Mouse (Mus musculus) thymus, postnatal 10 days (tissue): ENCODE results near the gene Ifitm3.
A peak's percentile ranks its signal among the peaks of the same experiment; 100 is the strongest.
"Not testable (repeated sequence)": the region's sequence is repeated elsewhere in the genome, so short reads cannot be mapped to it uniquely, and the experiment has no call there.

Experiments
- DNase-seq, 2 experiments: peaks; one replicate each; pipeline ENCODE4 v3.0.0; 2021; ENCODE audit warnings: low spot score in 2 of 2

Ifitm3 gene

GRCm38 (mm10) chr7:141032458-141033167 is 22.0 kb upstream of the Ifitm3 start:
- no peak for DNase-seq

GRCm38 (mm10) chr7:141030390-141030789 is 19.8 kb upstream of the Ifitm3 start:
- DNase-seq: no peak

- no peak for DNase-seq
These were observed 18.3 kb upstream of the Ifitm3 start, which contains the start of gene Gm17387 for GRCm38 (mm10) chr7:141028831-141029230. Gene Gm17387, plus strand, starts transcription at chr7:141029131.

DNA sequence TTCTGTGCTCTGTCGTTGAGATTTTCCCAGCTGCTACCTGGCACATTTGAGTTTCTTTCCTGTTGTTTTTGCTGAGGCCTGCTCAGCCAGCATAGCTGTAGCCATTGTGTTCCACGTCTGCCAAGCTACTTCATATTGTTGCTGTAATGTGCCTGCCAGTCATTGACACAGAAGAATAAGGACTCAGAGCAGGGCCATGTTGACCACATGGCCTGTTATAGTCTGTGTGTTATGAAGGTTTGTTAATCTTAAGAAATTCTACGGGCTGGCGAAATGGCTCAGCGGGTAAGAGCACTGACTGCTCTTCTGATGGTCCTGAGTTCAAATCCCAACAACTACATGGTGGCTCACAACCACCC is 16.1 kb upstream of the Ifitm3 start:
- no peak for DNase-seq

GRCm38 (mm10) chr7:141026097-141026739 is 15.6 kb upstream of the Ifitm3 start:
- no peak for DNase-seq

- no peak for DNase-seq
These were observed 14.6 kb upstream of the Ifitm3 start for GRCm38 (mm10) chr7:141024865-141025838.

GRCm38 (mm10) chr7:141021489-141022449 is 11.2 kb upstream of the Ifitm3 start:
- DNase-seq: no peak

DNA sequence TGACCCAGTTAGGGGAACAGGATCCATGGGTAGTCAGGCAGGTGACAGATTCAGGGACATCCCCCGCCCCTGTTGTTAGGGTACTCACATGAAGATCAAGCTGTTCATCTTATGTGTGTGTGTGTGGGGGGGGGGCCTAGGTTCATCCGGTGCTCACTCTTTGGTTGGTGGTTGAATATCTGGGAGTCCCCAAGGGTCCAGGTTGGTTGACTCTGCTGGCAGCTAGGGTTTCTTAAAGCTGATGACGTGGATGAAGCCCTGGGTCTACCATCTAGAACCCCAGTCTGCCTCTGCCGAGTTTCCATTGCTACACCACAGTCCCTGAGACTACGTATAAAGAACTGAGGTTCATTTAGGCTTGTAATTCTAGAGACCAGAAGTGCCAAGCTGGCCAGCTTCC is 8.5 kb upstream of the Ifitm3 start:
- no peak for DNase-seq

GRCm38 (mm10) chr7:141017824-141018223 is 7.3 kb upstream of the Ifitm3 start, which contains the start of gene Ifitm6:
Gene Ifitm6, minus strand, starts transcription at chr7:141017924.
- not testable (repeated sequence) for DNase-seq

- DNase-seq: no peak
These were observed 6.4 kb upstream of the Ifitm3 start for GRCm38 (mm10) chr7:141016707-141017697.

- DNase-seq: no peak
These were observed 734 bp upstream of the Ifitm3 start for GRCm38 (mm10) chr7:141011238-141011770.

DNA sequence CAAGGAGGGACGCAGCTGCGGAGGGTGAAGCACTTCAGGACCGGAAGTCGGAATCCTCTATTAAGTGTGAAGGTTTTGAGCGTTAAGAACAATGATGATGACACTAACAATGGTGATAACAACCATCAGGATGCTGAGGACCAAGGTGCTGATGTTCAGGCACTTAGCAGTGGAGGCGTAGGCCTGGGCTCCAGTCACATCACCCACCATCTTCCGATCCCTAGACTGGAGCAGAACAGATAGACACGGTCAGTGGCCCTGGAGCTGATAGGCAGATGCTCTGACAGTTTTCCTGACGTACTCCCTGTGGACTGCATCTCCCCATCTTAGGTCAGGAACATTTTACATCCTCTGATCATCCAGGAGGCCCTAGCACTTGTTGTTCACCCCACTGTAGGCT is 905 bp downstream of the Ifitm3 start:
- no peak for DNase-seq

- peak; percentile 47 to 79 for DNase-seq
These were observed 1.5 kb downstream of the Ifitm3 start for GRCm38 (mm10) chr7:141008938-141009660.

- DNase-seq: no peak
These were observed 2.2 kb downstream of the Ifitm3 start for GRCm38 (mm10) chr7:141008312-141008761.

DNA sequence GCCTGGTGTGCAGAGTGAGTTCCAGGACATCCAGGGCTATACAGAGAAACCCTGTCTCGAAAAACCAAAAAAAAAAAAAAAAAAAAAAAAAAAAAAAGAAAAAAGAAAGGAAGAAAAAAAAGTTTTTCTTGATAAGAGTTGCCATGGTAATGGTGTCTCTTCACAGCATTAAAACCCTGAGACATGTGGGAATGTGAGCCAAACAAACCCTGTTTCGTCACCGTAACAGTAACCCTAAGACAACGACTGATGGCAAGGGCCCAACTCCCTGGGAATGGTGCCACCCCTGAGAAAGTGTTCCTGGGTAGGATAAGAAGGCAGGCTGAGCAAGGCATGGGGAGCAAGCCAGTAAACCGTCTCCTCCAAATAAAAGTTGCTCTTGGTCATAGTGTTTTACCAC is 3.7 kb downstream of the Ifitm3 start:
- no peak for DNase-seq

DNA sequence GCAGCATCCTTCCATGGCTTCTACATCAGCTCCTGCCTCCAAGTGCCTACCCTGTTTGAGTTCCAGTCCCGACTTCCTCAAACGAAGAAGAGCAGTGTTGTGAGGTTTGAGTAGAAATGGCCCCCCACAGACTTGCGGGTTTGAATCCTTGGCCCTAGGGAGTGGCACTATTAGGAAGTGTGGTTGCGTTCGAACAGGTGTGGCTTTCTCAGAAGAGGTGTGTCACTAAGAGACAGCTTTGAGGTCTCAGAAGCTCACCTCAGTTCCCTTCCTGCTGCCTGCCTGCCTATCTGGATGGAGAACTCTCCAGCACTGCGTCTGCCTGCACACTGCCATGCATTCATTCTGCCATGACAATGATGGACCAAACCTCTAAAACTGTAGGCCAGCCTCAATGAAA is 4.1 kb downstream of the Ifitm3 start:
- DNase-seq: no peak

DNA sequence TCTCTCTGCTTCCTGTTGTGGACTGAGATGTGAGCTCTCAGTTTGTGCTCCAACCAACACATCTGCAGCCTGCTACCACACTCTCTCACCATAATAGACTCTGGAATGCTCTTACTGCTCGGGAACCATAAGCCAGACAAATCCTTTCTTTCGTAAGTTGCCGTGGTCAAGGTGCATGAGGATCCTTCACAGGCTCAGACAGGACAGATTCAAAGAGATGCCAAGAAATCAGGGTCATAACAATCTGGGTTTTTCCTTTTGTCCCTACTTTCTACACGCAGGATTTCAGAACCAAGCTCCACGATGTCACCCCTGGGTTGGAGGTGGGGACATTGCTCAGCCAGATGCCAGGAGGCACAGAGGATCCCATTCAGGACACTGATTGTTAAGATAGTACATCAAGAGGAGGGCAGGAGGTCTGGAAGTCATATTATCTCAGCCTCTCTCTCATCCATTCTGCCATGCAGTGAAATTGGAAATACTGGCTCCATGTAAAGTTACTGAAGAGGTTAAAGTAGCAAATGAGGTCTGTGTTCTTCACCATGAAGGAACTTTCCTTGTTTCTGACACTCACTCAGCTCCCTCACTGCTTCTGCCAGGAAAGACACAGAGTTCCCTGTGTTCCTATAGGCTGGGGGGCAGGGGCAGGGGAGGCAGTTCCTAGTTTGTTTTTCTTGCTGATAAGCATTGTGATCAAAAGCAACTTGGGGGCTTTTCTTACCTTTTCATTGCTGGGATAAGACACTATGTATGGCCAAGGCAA is 7.1 kb downstream of the Ifitm3 start:
- no peak for DNase-seq
